Mouse (Mus musculus) C2C12 (cell line): ENCODE measurements around the gene S100a16.

Source experiments
- CTCF ChIP-seq: IDR thresholded peaks from one replicate; pipeline ENCODE4 v1.5.1; 2011; ENCODE audit not compliant: control insufficient read depth, insufficient read depth, insufficient read length
- MAX ChIP-seq: IDR thresholded peaks from one replicate; pipeline ENCODE4 v1.6.1; 2011; ENCODE audit warnings: mild to moderate bottlenecking, control low read depth

- TF ChIP-seq CTCF (no peak), MAX (peak; percentile 91)
Observed at GRCm38 (mm10) chr3:90576351-90577001, 39.4 kb downstream of the S100a16 start.
